Mouse (Mus musculus) erythroblast, embryonic 14.5 days (primary cell): ENCODE results near the gene Rps15. TPM values are rescaled to one million over a fixed set of nuclear protein-coding genes. Genes with fewer than 3 reads are reported as not detected.

Source experiments
- H3K27me3 ChIP-seq: 2 replicates; pipeline ENCODE4 v1.6.1; 2012; ENCODE audit warnings: inconsistent platforms; ENCODE audit not compliant: control insufficient read depth
- H3K36me3 ChIP-seq: 2 replicates; pipeline ENCODE4 v1.6.1; 2012; ENCODE audit warnings: mild to moderate bottlenecking, inconsistent platforms; ENCODE audit not compliant: control insufficient read depth
- H3K4me1 ChIP-seq: 2 replicates; pipeline ENCODE4 v1.6.1; 2012; ENCODE audit warnings: inconsistent platforms; ENCODE audit not compliant: control insufficient read depth
- H3K4me3 ChIP-seq: replicated peaks from 2 replicates; pipeline ENCODE3; 2012; ENCODE audit warnings: moderate library complexity, mild to moderate bottlenecking, inconsistent platforms
- H3K9me3 ChIP-seq: 2 replicates; pipeline ENCODE4 v1.6.1; 2012; ENCODE audit warnings: low read length, inconsistent platforms, mixed read lengths; ENCODE audit not compliant: control insufficient read depth
- GATA1 ChIP-seq: IDR thresholded peaks from 2 replicates; pipeline ENCODE4 v1.6.1; 2012; ENCODE audit warnings: low read length, inconsistent platforms, mixed read lengths
- TAL1 ChIP-seq: IDR thresholded peaks from 3 replicates; pipeline ENCODE4 v1.6.1; 2012; ENCODE audit warnings: low read length, inconsistent platforms, mixed read lengths
- polyA plus RNA-seq: library from polyadenylated mRNA; stranded (reverse); fragments of >175 nt; gene quantifications from 2 replicates; pipeline ENCODE4 v1.2.3, GENCODE M21; 2012

Gene Rps15
- polyA plus RNA-seq, 1 experiment = 998 TPM

DNA sequence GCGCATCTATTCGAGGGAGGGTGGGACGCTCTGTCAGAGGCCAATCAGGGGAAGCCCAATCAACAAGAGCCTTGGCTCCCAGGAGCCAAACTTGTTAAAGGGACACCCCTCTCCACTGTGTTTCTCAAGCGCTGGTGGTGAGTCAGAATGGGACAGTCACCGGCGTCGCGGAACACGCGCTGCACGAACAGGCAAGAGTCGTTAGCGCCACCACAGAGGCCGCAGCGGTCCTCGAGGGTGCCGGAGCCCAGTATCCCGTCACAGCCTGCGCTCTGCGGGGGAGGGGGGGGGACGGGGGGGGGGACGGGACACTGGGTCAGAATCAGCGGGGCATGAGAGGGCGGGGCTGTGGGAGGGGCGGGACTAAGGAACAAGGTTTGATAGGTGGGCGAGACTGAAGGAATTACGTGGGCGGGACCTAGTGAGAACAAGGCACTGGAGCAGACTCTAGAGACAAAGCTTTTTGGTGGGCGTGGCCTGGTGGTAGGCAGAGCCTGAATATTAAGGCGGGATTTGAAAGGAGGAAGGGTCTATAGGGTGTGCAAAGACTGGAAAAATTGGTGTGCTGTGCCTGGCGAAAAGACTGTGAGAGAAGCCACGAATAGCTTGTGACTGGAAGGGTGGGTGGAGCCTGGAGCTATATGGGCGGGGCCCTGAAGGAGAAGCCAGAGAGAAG lies 50.6 kb downstream of the Rps15 start:
- peaks cover 3% of the 10 kb centered on the region; the same call in 1 of the 2 replicates for H3K36me3 ChIP-seq
- no peak for TF ChIP-seq GATA1
- TF ChIP-seq TAL1 = no peak
- H3K4me1 ChIP-seq = peaks cover 85% of the 10 kb centered on the region
- peak overlapping the region; percentile 69 for H3K4me3 ChIP-seq
- peaks cover 51% of the 10 kb centered on the region for H3K27me3 ChIP-seq
- peaks cover 17% of the 10 kb centered on the region for H3K9me3 ChIP-seq

DNA sequence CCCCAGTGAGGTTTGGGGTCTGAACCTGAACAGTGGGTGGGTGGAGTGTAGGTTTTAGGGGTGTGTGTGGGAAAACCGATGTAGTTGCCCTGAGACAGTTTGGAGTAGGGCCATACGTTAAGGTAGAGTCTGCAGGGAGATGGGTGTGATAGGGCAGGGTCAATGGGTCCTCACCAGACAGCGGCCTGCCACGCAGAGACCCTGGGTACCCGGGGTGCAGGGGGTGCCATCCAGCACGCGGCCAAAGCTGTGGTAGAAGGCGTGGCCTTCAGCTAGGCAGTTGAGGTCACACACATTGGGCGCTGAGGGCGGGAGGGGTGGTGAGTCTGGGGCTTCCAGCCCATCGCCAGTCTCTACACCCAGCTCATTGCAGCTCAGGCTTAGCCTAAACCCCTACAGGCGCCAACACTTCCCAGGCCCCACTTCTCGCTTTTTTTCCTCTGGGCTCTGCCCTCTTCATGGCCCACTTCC lies 51.2 kb downstream of the Rps15 start:
- Histone ChIP-seq H3K4me3 (peak overlapping the region; percentile 69), H3K4me1 (peaks cover 87% of the 10 kb centered on the region), H3K36me3 (no peaks in the 10 kb centered on the region), H3K9me3 (peaks cover 17% of the 10 kb centered on the region), H3K27me3 (peaks cover 57% of the 10 kb centered on the region)
- TF ChIP-seq TAL1 (no peak), GATA1 (no peak)

Other genes with a start within 250 kb of the Rps15 start
- gene Gpx4, start 245.3 kb upstream of the Rps15 start, polyA plus RNA-seq = 551 and 700 TPM in 2 replicates
- gene Sbno2, start 186.9 kb upstream of the Rps15 start, polyA plus RNA-seq = 3.4 and 3.9 TPM in 2 replicates
- 69.2 and 71.6 TPM in 2 replicates for gene Stk11, start 176.7 kb upstream of the Rps15 start, polyA plus RNA-seq
- 139 and 144 TPM in 2 replicates for gene Atp5d, start 153.8 kb upstream of the Rps15 start, polyA plus RNA-seq
- 0.15 and 0.52 TPM in 2 replicates for gene Cbarp, start 151.6 kb upstream of the Rps15 start, polyA plus RNA-seq
- gene Midn, start 144.2 kb upstream of the Rps15 start, polyA plus RNA-seq = 7.0 and 9.3 TPM in 2 replicates
- 3.9 and 4.3 TPM in 2 replicates for gene Cirbp, start 126.5 kb upstream of the Rps15 start, polyA plus RNA-seq
- 0.60 and 0.99 TPM in 2 replicates for gene 1600002K03Rik, start 119.5 kb upstream of the Rps15 start, polyA plus RNA-seq
- gene Efna2, start 113.0 kb upstream of the Rps15 start, polyA plus RNA-seq = 0.10 and 0.16 TPM in 2 replicates
- gene Mum1, start 66.0 kb upstream of the Rps15 start, polyA plus RNA-seq = 4.2 and 4.7 TPM in 2 replicates
- gene Ndufs7, start 43.3 kb upstream of the Rps15 start, polyA plus RNA-seq = 19.0 and 28.9 TPM in 2 replicates
- gene Gamt, start 31.4 kb upstream of the Rps15 start, polyA plus RNA-seq = 0.11 and 0.20 TPM in 2 replicates
- gene Dazap1, start 31.0 kb upstream of the Rps15 start, polyA plus RNA-seq = 76.5 and 84.5 TPM in 2 replicates
- under 0.01 TPM in 1 of 2 replicates, not detected in the other for gene Apc2, start 3.5 kb downstream of the Rps15 start, polyA plus RNA-seq
- 10.6 and 12.9 TPM in 2 replicates for gene 2310011J03Rik, start 28.1 kb downstream of the Rps15 start, polyA plus RNA-seq
- 0.55 and 0.65 TPM in 2 replicates for gene Pcsk4, start 37.0 kb downstream of the Rps15 start, polyA plus RNA-seq
- gene Reep6, start 37.5 kb downstream of the Rps15 start, polyA plus RNA-seq = 18.8 and 21.4 TPM in 2 replicates
- gene Adamtsl5, start 56.0 kb downstream of the Rps15 start, polyA plus RNA-seq = 2.2 and 2.6 TPM in 2 replicates
- not detected in 2 replicates for gene Plk5, start 64.0 kb downstream of the Rps15 start, polyA plus RNA-seq
- gene Mex3d, start 95.2 kb downstream of the Rps15 start, polyA plus RNA-seq = 0.53 and 0.55 TPM in 2 replicates
- gene Mbd3, start 107.1 kb downstream of the Rps15 start, polyA plus RNA-seq = 24.1 and 26.2 TPM in 2 replicates
- gene Uqcr11, start 114.4 kb downstream of the Rps15 start, polyA plus RNA-seq = 197 and 289 TPM in 2 replicates
- 61.1 and 64.8 TPM in 2 replicates for gene Tcf3, start 141.2 kb downstream of the Rps15 start, polyA plus RNA-seq
- not detected in 2 replicates for gene Onecut3, start 202.4 kb downstream of the Rps15 start, polyA plus RNA-seq
- gene Atp8b3, start 246.7 kb downstream of the Rps15 start, polyA plus RNA-seq = 0.01 and 0.03 TPM in 2 replicates